Mouse (Mus musculus): ENCODE measurements around the gene Tbc1d20. TPM values are rescaled to one million over a fixed set of nuclear protein-coding genes. Genes with fewer than 3 reads are reported as not detected.
"Not testable (repeated sequence)": the region's sequence is repeated elsewhere in the genome, so short reads cannot be mapped to it uniquely, and the experiment has no call there.

Gene Tbc1d20
- polyA plus RNA-seq, 1 experiment from 2014 or later, result 26.4 TPM

DNA sequence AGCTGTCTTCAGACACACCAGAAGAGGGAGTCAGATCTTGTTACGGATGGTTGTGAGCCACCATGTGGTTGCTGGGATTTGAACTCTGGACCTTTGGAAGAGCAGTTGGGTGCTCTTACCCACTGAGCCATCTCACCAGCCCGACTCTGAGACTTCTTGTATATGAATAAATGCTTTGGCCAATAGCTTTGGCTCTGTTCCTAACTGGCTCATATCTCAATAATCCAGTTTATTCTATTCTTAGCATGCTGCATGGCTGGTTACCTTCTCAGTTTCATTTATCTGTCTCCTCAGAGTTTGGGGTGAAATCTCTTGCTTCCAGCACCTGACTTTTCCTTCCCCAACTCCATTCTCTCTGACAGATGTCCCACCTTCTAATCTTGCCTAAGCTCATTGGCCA lies 4.0 kb upstream of the Tbc1d20 start:
- not testable (repeated sequence) for H3K4me1 ChIP-seq (ENCODE audit: control insufficient read depth, insufficient read depth, low read length); ATAC-seq (replicated peaks; ENCODE audit: insufficient number of reproducible peaks, low FRiP score, low TSS enrichment, low read depth); H3K4me3 ChIP-seq (ENCODE audit: low read depth, low read length); H3K27me3 ChIP-seq (ENCODE audit: control insufficient read depth, insufficient read depth, low read length); H3K27ac ChIP-seq (replicated peaks; ENCODE audit: low read depth, low read length); H3K4me2 ChIP-seq (ENCODE audit: low read depth, low read length); H3K9ac ChIP-seq (replicated peaks; ENCODE audit: low read length); H3K36me3 ChIP-seq (replicated peaks; ENCODE audit: control insufficient read depth, insufficient read depth, low read depth, low read length); H3K9me3 ChIP-seq (replicated peaks; ENCODE audit: control insufficient read depth, low read length); DNase-seq (ENCODE audit: low spot score)
- 94% methylated on average over 1 of the region's 2 CpGs for WGBS

DNA sequence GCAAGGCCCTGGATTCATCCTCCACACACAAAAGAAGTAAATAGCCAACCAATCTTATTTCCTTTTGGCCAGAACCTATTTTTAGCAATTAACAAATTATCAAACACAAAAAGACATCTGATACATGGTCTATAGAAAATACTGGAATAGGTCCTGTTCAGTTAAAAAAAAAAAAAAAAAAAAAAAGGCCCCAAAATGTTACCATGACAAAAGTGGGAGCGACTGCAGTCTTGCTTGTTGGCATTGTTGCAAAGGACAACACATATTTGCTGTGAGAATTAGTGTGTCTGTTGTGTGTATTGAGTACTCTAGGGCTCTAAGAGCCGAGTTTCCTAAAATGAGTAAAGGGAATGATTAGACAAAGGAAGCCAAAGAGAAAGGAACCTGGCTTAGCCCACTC lies 1.2 kb upstream of the Tbc1d20 start:
- H3K4me1 ChIP-seq (ENCODE audit: control insufficient read depth, insufficient read depth, low read length), result peaks cover 2% of the 10 kb centered on the region; the same call in 1 of the 2 replicates
- DNase-seq (ENCODE audit: low spot score) (no peak), ATAC-seq (replicated peaks; ENCODE audit: insufficient number of reproducible peaks, low FRiP score, low TSS enrichment, low read depth) (no peak)
- no peak overlapping the region for H3K4me2 ChIP-seq (ENCODE audit: low read depth, low read length)
- 60% methylated on average over 2 of the region's 2 CpGs for WGBS
- H3K9me3 ChIP-seq (replicated peaks; ENCODE audit: control insufficient read depth, low read length), result no peaks in the 10 kb centered on the region
- no peak overlapping the region for H3K27ac ChIP-seq (replicated peaks; ENCODE audit: low read depth, low read length)
- no peaks in the 10 kb centered on the region for H3K36me3 ChIP-seq (replicated peaks; ENCODE audit: control insufficient read depth, insufficient read depth, low read depth, low read length)
- H3K4me3 ChIP-seq (ENCODE audit: low read depth, low read length), result no peak overlapping the region
- H3K27me3 ChIP-seq (ENCODE audit: control insufficient read depth, insufficient read depth, low read length), result no peaks in the 10 kb centered on the region
- no peak overlapping the region for H3K9ac ChIP-seq (replicated peaks; ENCODE audit: low read length)

GRCm38 (mm10) chr2:152293179-152293726 lies 375 bp upstream of the Tbc1d20 start:
- H3K4me3 ChIP-seq (ENCODE audit: low read depth, low read length), result peak overlapping the region; percentile 89
- H3K27ac ChIP-seq (replicated peaks; ENCODE audit: low read depth, low read length), result no peak overlapping the region
- peaks cover 2% of the 10 kb centered on the region; the same call in 1 of the 2 replicates for H3K4me1 ChIP-seq (ENCODE audit: control insufficient read depth, insufficient read depth, low read length)
- ATAC-seq (replicated peaks; ENCODE audit: insufficient number of reproducible peaks, low FRiP score, low TSS enrichment, low read depth) (peak; percentile 55), DNase-seq (ENCODE audit: low spot score) (peak; percentile 7)
- H3K4me2 ChIP-seq (ENCODE audit: low read depth, low read length), result peak overlapping the region; percentile 65
- no peaks in the 10 kb centered on the region for H3K27me3 ChIP-seq (ENCODE audit: control insufficient read depth, insufficient read depth, low read length)
- H3K36me3 ChIP-seq (replicated peaks; ENCODE audit: control insufficient read depth, insufficient read depth, low read depth, low read length), result no peaks in the 10 kb centered on the region
- 2% methylated on average over 15 of the region's 15 CpGs for WGBS
- H3K9me3 ChIP-seq (replicated peaks; ENCODE audit: control insufficient read depth, low read length), result no peaks in the 10 kb centered on the region
- H3K9ac ChIP-seq (replicated peaks; ENCODE audit: low read length), result no peak overlapping the region; the same call in 1 of the 2 replicates

DNA sequence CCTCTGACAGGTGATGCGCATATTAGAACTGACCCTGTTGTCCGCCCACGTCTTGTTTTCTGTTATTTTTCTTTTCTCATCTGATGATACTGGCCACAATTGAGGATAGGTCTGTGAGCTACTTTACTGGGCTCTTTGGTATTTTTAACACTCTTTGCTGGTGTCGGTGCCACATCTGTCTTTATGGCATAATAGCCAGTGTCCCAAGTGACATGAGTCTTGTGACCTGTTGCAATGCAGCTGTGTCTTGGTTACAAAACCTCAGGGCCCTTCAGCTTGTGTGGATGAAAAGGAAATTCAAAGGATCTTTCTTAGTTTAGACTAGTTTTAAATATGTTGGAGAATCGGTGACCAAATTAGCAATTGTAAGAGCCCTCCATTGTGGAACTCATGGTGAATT lies 913 bp downstream of the Tbc1d20 start:
- no peaks in the 10 kb centered on the region for H3K36me3 ChIP-seq (replicated peaks; ENCODE audit: control insufficient read depth, insufficient read depth, low read depth, low read length)
- no peaks in the 10 kb centered on the region for H3K9me3 ChIP-seq (replicated peaks; ENCODE audit: control insufficient read depth, low read length)
- peaks cover 2% of the 10 kb centered on the region; the same call in 1 of the 2 replicates for H3K4me1 ChIP-seq (ENCODE audit: control insufficient read depth, insufficient read depth, low read length)
- H3K27me3 ChIP-seq (ENCODE audit: control insufficient read depth, insufficient read depth, low read length), result no peaks in the 10 kb centered on the region
- H3K27ac ChIP-seq (replicated peaks; ENCODE audit: low read depth, low read length), result no peak overlapping the region
- DNase-seq (ENCODE audit: low spot score) (no peak), ATAC-seq (replicated peaks; ENCODE audit: insufficient number of reproducible peaks, low FRiP score, low TSS enrichment, low read depth) (no peak)
- peak overlapping the region; percentile 65 for H3K4me2 ChIP-seq (ENCODE audit: low read depth, low read length)
- H3K9ac ChIP-seq (replicated peaks; ENCODE audit: low read length), result peak overlapping the region; percentile 88
- H3K4me3 ChIP-seq (ENCODE audit: low read depth, low read length), result peak overlapping the region; percentile 89
- WGBS, result 39% methylated on average over 5 of the region's 5 CpGs

- Histone ChIP-seq H3K27ac (replicated peaks; ENCODE audit: low read depth, low read length) (no peak overlapping the region), H3K9me3 (replicated peaks; ENCODE audit: control insufficient read depth, low read length) (no peaks in the 10 kb centered on the region), H3K4me2 (ENCODE audit: low read depth, low read length) (no peak overlapping the region), H3K9ac (replicated peaks; ENCODE audit: low read length) (no peak overlapping the region), H3K36me3 (replicated peaks; ENCODE audit: control insufficient read depth, insufficient read depth, low read depth, low read length) (no peaks in the 10 kb centered on the region; the same call in none of the 2 replicates), H3K4me1 (ENCODE audit: control insufficient read depth, insufficient read depth, low read length) (no peaks in the 10 kb centered on the region), H3K27me3 (ENCODE audit: control insufficient read depth, insufficient read depth, low read length) (no peaks in the 10 kb centered on the region), H3K4me3 (ENCODE audit: low read depth, low read length) (no peak overlapping the region)
- 88% methylated on average over 2 of the region's 2 CpGs for WGBS
- ATAC-seq (replicated peaks; ENCODE audit: insufficient number of reproducible peaks, low FRiP score, low TSS enrichment, low read depth), result no peak
- no peak for DNase-seq (ENCODE audit: low spot score)
These were observed 9.2 kb downstream of the Tbc1d20 start for GRCm38 (mm10) chr2:152302862-152303261.

DNA sequence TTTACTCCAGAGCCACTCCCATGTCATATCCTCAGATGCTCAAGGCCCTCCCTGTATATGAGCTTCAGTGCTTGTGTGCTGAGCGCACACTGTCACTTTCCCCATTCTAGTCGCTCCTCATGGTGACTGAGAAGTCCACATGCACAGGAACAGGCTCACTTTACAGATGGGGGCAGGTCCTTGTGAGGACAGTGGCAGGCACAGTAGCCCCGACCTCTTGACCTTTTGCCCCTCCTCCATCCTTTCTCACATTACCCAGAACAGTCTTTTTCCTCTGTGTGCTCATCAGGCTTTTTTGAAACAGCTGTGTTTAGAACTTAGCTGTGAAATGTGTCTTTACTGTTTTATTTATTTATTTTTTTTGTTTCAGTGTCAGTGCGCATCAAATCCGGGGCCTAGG lies 10.2 kb downstream of the Tbc1d20 start:
- H3K36me3 ChIP-seq (replicated peaks; ENCODE audit: control insufficient read depth, insufficient read depth, low read depth, low read length), result peaks cover under 1% of the 10 kb centered on the region
- 41% methylated on average over 5 of the region's 5 CpGs for WGBS

GRCm38 (mm10) chr2:152305480-152305879 lies 11.9 kb downstream of the Tbc1d20 start:
- Histone ChIP-seq H3K27ac (replicated peaks; ENCODE audit: low read depth, low read length) (no peak overlapping the region), H3K27me3 (ENCODE audit: control insufficient read depth, insufficient read depth, low read length) (no peaks in the 10 kb centered on the region), H3K4me2 (ENCODE audit: low read depth, low read length) (no peak overlapping the region), H3K9me3 (replicated peaks; ENCODE audit: control insufficient read depth, low read length) (no peaks in the 10 kb centered on the region), H3K4me3 (ENCODE audit: low read depth, low read length) (no peak overlapping the region), H3K9ac (replicated peaks; ENCODE audit: low read length) (no peak overlapping the region), H3K36me3 (replicated peaks; ENCODE audit: control insufficient read depth, insufficient read depth, low read depth, low read length) (peaks cover 5% of the 10 kb centered on the region), H3K4me1 (ENCODE audit: control insufficient read depth, insufficient read depth, low read length) (no peaks in the 10 kb centered on the region)
- 97% methylated on average over 6 of the region's 6 CpGs for WGBS
- DNase-seq (ENCODE audit: low spot score), result no peak
- ATAC-seq (replicated peaks; ENCODE audit: insufficient number of reproducible peaks, low FRiP score, low TSS enrichment, low read depth), result no peak

More for the DNA sequence above, 10.2 kb downstream of the Tbc1d20 start:
- H3K4me3 ChIP-seq (ENCODE audit: low read depth, low read length), result no peak overlapping the region
- no peak for DNase-seq (ENCODE audit: low spot score)
- H3K27ac ChIP-seq (replicated peaks; ENCODE audit: low read depth, low read length), result no peak overlapping the region
- ATAC-seq (replicated peaks; ENCODE audit: insufficient number of reproducible peaks, low FRiP score, low TSS enrichment, low read depth), result no peak
- H3K27me3 ChIP-seq (ENCODE audit: control insufficient read depth, insufficient read depth, low read length), result no peaks in the 10 kb centered on the region
- H3K4me1 ChIP-seq (ENCODE audit: control insufficient read depth, insufficient read depth, low read length), result no peaks in the 10 kb centered on the region
- H3K9ac ChIP-seq (replicated peaks; ENCODE audit: low read length), result no peak overlapping the region
- no peaks in the 10 kb centered on the region for H3K9me3 ChIP-seq (replicated peaks; ENCODE audit: control insufficient read depth, low read length)
- H3K4me2 ChIP-seq (ENCODE audit: low read depth, low read length), result no peak overlapping the region

DNA sequence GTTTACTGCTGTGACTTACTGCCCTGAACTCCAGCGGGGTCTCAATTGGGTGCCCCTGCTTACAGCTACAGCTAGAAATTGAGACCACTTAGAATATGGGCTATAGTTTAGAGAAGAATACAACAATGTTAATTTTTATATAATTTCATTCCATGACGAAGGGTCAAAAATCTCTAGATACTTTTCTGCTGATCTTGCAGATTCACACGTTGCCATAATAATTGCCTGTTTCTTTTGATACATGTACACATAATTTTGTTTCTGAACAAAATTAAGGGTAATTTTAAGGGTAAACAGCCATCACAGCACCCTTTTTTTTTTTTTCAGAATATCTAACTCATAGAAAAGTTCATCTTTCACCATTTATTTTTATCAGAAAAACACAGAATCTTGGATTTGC lies 13.6 kb downstream of the Tbc1d20 start:
- Histone ChIP-seq H3K4me2 (ENCODE audit: low read depth, low read length) (no peak overlapping the region), H3K4me3 (ENCODE audit: low read depth, low read length) (no peak overlapping the region), H3K9me3 (replicated peaks; ENCODE audit: control insufficient read depth, low read length) (no peaks in the 10 kb centered on the region), H3K36me3 (replicated peaks; ENCODE audit: control insufficient read depth, insufficient read depth, low read depth, low read length) (peaks cover 8% of the 10 kb centered on the region), H3K27me3 (ENCODE audit: control insufficient read depth, insufficient read depth, low read length) (no peaks in the 10 kb centered on the region), H3K9ac (replicated peaks; ENCODE audit: low read length) (no peak overlapping the region), H3K4me1 (ENCODE audit: control insufficient read depth, insufficient read depth, low read length) (no peaks in the 10 kb centered on the region), H3K27ac (replicated peaks; ENCODE audit: low read depth, low read length) (no peak overlapping the region)
- no peak for DNase-seq (ENCODE audit: low spot score)
- 94% methylated on average over 3 of the region's 3 CpGs for WGBS
- ATAC-seq (replicated peaks; ENCODE audit: insufficient number of reproducible peaks, low FRiP score, low TSS enrichment, low read depth), result no peak

All from embryonic facial prominence, embryonic 11.5 days (tissue).